Mouse (Mus musculus) midbrain, embryonic 13.5 days (tissue): ENCODE data around the gene Dmap1. TPM values are rescaled to one million over a fixed set of nuclear protein-coding genes. Genes with fewer than 3 reads are reported as not detected.

Source experiments
- ATAC-seq: fragments of 200-750 bp; cut with Nextera tagmentation; 2 replicates; pipeline ENCODE4 v1.8.0; 2017; ENCODE audit warnings: mild to moderate bottlenecking, moderate TSS enrichment, moderate library complexity
- H3K27ac ChIP-seq: fragments of 300-500 bp; sonication (generic); 2 replicates; pipeline ENCODE4 v1.5.1; 2015; ENCODE audit warnings: inconsistent platforms, mild to moderate bottlenecking, moderate library complexity
- H3K27me3 ChIP-seq: fragments of 300-500 bp; sonication (generic); 2 replicates; pipeline ENCODE4 v1.6.1; 2015; ENCODE audit warnings: mild to moderate bottlenecking, inconsistent platforms
- H3K36me3 ChIP-seq: fragments of 300-500 bp; sonication (generic); 2 replicates; pipeline ENCODE4 v1.6.1; 2015; ENCODE audit warnings: mild to moderate bottlenecking, inconsistent platforms
- H3K4me1 ChIP-seq: fragments of 300-500 bp; sonication (generic); replicated peaks from 2 replicates; pipeline ENCODE4 v1.6.1; 2015; ENCODE audit warnings: inconsistent platforms
- H3K4me2 ChIP-seq: fragments of 300-500 bp; sonication (generic); replicated peaks from 2 replicates; pipeline ENCODE4 v1.6.1; 2015; ENCODE audit warnings: moderate library complexity, mild to moderate bottlenecking, inconsistent platforms
- H3K4me3 ChIP-seq: fragments of 300-500 bp; sonication (generic); replicated peaks from 2 replicates; pipeline ENCODE4 v1.5.1; 2015; ENCODE audit warnings: mild to moderate bottlenecking, inconsistent platforms
- H3K9ac ChIP-seq: fragments of 300-500 bp; sonication (generic); replicated peaks from 2 replicates; pipeline ENCODE4 v1.6.1; 2015; ENCODE audit warnings: mild to moderate bottlenecking, inconsistent platforms
- H3K9me3 ChIP-seq: fragments of 300-500 bp; sonication (generic); 2 replicates; pipeline ENCODE4 v1.6.1; 2016; ENCODE audit warnings: mild to moderate bottlenecking, inconsistent platforms
- WGBS: fragments of 180-500 bp; shearing (Covaris S2); methylation state at CpG from one replicate; pipeline ENCODE4 v1.1.7; 2015; 5-methylcytosine and 5-hydroxymethylcytosine counted together
- polyA plus RNA-seq: library from polyadenylated mRNA; unstranded; fragments of >200 nt; fragmentation: Nextera tagmentation; extraction: Ambion mirVana; gene quantifications from 2 replicates; pipeline ENCODE4 v1.2.1, GENCODE M21; 2015

Dmap1 gene
- polyA plus RNA-seq, 1 experiment from 2014 or later = 77.8 TPM

- WGBS = 84% methylated on average over 3 of the region's 3 CpGs
- H3K4me2 ChIP-seq = no peak overlapping the region
These were observed 8.2 kb downstream of the Dmap1 start for GRCm38 (mm10) chr4:117673901-117674300.

DNA sequence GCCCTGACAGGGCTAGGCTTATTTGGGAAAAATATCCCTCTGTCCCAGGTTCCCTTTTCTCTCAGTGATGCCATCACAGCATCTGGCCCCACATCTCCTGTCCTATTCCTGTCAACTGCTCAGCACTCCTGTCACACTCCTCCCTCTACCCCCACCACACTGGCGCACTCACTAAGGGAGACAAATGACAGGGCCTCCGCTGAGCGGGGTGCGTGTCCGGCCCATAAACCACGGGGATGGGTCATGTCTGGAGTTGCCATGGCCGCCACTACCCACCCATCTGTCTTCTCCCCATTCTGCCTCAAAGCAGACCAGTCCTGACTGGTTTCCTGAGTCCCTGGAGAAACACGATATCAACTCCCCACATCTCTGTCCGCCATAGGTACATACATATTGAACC lies 10.0 kb downstream of the Dmap1 start:
- Histone ChIP-seq H3K9ac (no peak overlapping the region), H3K4me1 (no peaks in the 10 kb centered on the region), H3K36me3 (peaks cover 40% of the 10 kb centered on the region), H3K4me3 (no peak overlapping the region), H3K27ac (no peak overlapping the region), H3K27me3 (no peaks in the 10 kb centered on the region), H3K9me3 (no peaks in the 10 kb centered on the region), H3K4me2 (no peak overlapping the region)
- no peak for ATAC-seq
- WGBS = 82% methylated on average over 9 of the region's 9 CpGs

More at GRCm38 (mm10) chr4:117673901-117674300, 8.2 kb downstream of the Dmap1 start:
- Histone ChIP-seq H3K4me1 (no peaks in the 10 kb centered on the region), H3K27me3 (no peaks in the 10 kb centered on the region), H3K4me3 (no peak overlapping the region), H3K27ac (no peak overlapping the region), H3K9me3 (no peaks in the 10 kb centered on the region), H3K9ac (no peak overlapping the region), H3K36me3 (peaks cover 54% of the 10 kb centered on the region)
- no peak for ATAC-seq

GRCm38 (mm10) chr4:117669874-117670273 lies 12.2 kb downstream of the Dmap1 start:
- H3K9me3 ChIP-seq = no peaks in the 10 kb centered on the region
- ATAC-seq = no peak
- no peak overlapping the region for H3K4me2 ChIP-seq
- no peak overlapping the region for H3K4me3 ChIP-seq
- 84% methylated on average over 7 of the region's 7 CpGs for WGBS
- H3K36me3 ChIP-seq = peaks cover 22% of the 10 kb centered on the region
- no peak overlapping the region for H3K27ac ChIP-seq
- H3K4me1 ChIP-seq = 0 out of 2 replicates have a peak, but pooled peaks cover 6% of the 10 kb centered on the region
- no peaks in the 10 kb centered on the region for H3K27me3 ChIP-seq
- H3K9ac ChIP-seq = no peak overlapping the region

DNA sequence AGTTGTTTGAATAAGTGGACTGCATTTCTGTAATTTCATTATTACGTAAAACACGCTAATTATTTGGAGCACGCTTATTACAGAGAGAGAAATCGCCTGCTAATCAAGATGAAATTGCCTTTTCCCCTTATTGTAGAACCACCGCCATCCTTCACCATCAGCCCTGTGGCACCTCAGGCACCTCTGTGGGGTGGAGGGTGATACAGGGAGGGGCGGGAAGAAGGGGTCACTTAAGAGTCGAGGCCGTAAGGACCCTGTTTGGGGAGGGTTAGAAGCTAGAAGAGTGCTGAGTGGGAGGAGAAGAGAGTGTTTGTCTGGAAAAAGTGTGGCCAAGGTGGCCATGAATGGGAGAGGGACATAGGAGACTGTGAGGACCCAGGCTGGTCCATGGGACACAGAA lies 16.0 kb downstream of the Dmap1 start:
- no peak for ATAC-seq
- Histone ChIP-seq H3K36me3 (no peaks in the 10 kb centered on the region), H3K4me3 (no peak overlapping the region), H3K27me3 (no peaks in the 10 kb centered on the region), H3K4me2 (no peak overlapping the region), H3K4me1 (peaks cover 18% of the 10 kb centered on the region), H3K27ac (no peak overlapping the region), H3K9ac (no peak overlapping the region), H3K9me3 (no peaks in the 10 kb centered on the region)
- WGBS = 81% methylated on average over 8 of the region's 8 CpGs

GRCm38 (mm10) chr4:117665531-117665930 lies 16.5 kb downstream of the Dmap1 start:
- Histone ChIP-seq H3K4me3 (no peak overlapping the region), H3K9ac (no peak overlapping the region), H3K36me3 (no peaks in the 10 kb centered on the region), H3K9me3 (no peaks in the 10 kb centered on the region), H3K4me1 (peaks cover 22% of the 10 kb centered on the region), H3K4me2 (no peak overlapping the region), H3K27ac (peak overlapping the region; percentile 44; the same call in 1 of the 2 replicates), H3K27me3 (no peaks in the 10 kb centered on the region)
- 82% methylated on average over 7 of the region's 7 CpGs for WGBS
- ATAC-seq = 0 out of 2 replicates have a peak, but pooled peaks have one; percentile 35

DNA sequence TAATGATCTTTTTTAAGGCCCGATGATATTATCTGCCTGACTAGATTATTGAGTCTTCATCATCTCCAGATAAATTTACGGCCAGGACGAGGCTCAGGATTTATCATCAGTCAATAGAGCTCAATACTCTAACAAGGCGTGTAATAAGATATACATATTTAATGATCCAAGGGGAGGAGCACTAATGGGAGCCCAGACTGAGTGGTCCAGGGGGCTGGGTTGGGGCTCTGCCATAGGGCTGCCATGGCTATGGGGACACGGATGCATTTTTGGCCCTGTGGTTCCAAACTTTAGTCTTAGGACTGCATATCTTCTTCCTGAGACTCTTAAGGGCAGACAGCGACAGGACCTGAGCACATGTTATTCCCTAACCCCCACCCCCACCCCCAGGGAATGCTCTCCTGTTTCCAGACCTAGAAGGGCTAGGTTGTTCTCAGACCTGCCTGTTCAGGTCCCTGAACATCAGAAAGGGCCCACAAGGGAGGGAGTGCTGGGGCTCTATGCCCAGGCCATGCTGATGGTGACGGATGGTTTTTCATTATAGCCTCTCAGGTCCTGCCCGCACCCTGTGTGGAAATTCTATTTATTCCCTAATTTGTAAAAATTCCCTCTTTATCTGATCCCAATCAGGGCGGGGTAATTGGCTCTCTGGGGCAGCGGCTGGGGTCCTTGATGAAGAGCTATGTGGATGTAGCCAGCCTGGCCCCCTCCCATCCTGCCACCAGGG lies 17.5 kb downstream of the Dmap1 start:
- Histone ChIP-seq H3K4me2 (no peak overlapping the region), H3K36me3 (no peaks in the 10 kb centered on the region), H3K27me3 (no peaks in the 10 kb centered on the region), H3K9me3 (no peaks in the 10 kb centered on the region), H3K4me3 (no peak overlapping the region), H3K27ac (no peak overlapping the region), H3K4me1 (peaks cover 22% of the 10 kb centered on the region), H3K9ac (no peak overlapping the region)
- 74% methylated on average over 10 of the region's 10 CpGs for WGBS
- peak; percentile 60 for ATAC-seq

- H3K4me1 ChIP-seq = peaks cover 58% of the 10 kb centered on the region
- no peak overlapping the region for H3K9ac ChIP-seq
- no peak for ATAC-seq
These were observed 22.1 kb downstream of the Dmap1 start for GRCm38 (mm10) chr4:117660001-117660400.

DNA sequence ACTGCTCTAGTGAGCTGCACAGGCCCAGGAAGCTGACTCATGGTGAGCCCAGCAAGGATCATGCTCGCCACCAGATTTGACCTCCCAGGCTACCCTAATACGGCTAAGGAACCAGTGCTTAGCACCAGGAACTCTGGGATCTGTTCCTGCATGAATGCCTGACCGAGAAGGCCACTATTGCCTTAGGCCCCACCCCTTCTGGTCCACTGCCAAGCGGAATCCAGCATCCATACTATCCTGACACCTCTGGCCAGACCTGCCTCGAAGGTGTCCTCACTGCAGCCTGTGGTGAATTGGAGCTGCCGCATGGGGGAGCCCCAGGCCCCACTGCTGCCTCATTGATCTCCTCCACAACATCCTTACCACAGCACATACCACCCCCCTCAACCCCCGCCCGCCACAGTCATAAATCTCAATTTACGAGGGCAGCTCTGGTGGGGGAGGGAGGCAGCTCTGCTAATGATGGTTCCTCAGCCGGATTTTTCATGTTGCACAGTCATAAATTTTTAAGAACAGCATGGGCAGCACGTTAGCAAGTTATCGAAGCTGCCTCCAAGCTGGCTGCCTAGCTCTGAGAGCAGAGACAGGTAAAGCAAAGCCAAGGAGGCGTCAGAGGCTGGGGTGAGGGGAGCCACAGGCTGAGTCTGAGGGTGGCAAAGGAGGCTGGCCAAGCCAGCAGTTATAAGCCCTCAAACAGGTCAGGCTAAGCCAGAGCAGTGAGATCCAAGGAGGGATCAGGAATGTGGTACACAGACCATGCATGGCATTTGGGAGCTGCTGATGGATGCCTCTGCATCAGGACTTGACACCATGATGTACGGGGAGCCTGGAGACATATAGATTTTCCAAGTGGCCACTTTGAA lies 23.3 kb downstream of the Dmap1 start:
- H3K9ac ChIP-seq = 0 out of 2 replicates have a peak overlapping the region, but pooled peaks have one; percentile 16
- H3K36me3 ChIP-seq = no peaks in the 10 kb centered on the region
- H3K27ac ChIP-seq = peak overlapping the region; percentile 72
- ATAC-seq = no peak
- H3K4me3 ChIP-seq = no peak overlapping the region
- no peak overlapping the region for H3K4me2 ChIP-seq
- H3K4me1 ChIP-seq = peaks cover 59% of the 10 kb centered on the region
- H3K27me3 ChIP-seq = no peaks in the 10 kb centered on the region
- no peaks in the 10 kb centered on the region for H3K9me3 ChIP-seq
- 58% methylated on average over 14 of the region's 14 CpGs for WGBS

More at GRCm38 (mm10) chr4:117660001-117660400, 22.1 kb downstream of the Dmap1 start:
- no peaks in the 10 kb centered on the region for H3K9me3 ChIP-seq
- no peak overlapping the region for H3K27ac ChIP-seq
- H3K36me3 ChIP-seq = no peaks in the 10 kb centered on the region
- H3K4me2 ChIP-seq = no peak overlapping the region
- no peaks in the 10 kb centered on the region for H3K27me3 ChIP-seq
- H3K4me3 ChIP-seq = no peak overlapping the region
- WGBS = 96% methylated on average over 5 of the region's 5 CpGs

DNA sequence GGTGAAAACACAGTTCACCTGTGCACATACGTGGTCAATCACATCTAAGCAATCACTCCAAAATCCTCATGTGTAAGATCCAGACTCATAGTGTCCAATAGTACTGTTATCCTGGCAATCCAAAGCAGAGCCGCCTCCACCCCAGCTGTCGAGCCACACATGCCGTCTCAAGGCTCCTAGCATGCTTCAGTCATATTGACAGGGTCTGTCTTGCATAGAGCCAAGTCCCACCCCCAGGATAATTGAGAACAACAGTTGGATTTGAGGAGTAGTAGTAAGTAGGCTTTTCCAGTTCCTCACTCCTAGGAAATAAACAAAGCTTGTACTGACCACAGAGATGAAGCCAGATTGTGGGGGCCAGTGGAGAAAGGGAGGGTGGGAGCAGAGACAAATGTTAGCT lies 24.4 kb downstream of the Dmap1 start:
- Histone ChIP-seq H3K27me3 (no peaks in the 10 kb centered on the region), H3K9me3 (no peaks in the 10 kb centered on the region), H3K4me3 (no peak overlapping the region), H3K9ac (no peak overlapping the region), H3K4me2 (no peak overlapping the region), H3K36me3 (no peaks in the 10 kb centered on the region), H3K27ac (peak overlapping the region; percentile 72), H3K4me1 (peaks cover 70% of the 10 kb centered on the region)
- no peak for ATAC-seq
- WGBS = 68% methylated on average over 4 of the region's 4 CpGs

- WGBS = 19% methylated on average over 6 of the region's 6 CpGs
- Histone ChIP-seq H3K9ac (no peak overlapping the region), H3K27me3 (no peaks in the 10 kb centered on the region), H3K4me3 (no peak overlapping the region), H3K27ac (peak overlapping the region; percentile 72), H3K4me1 (peaks cover 77% of the 10 kb centered on the region), H3K4me2 (no peak overlapping the region), H3K9me3 (no peaks in the 10 kb centered on the region), H3K36me3 (no peaks in the 10 kb centered on the region)
- 0 out of 2 replicates have a peak, but pooled peaks have one; percentile 18 for ATAC-seq
These were observed 25.1 kb downstream of the Dmap1 start for GRCm38 (mm10) chr4:117656961-117657360.

- Histone ChIP-seq H3K27ac (peak overlapping the region; percentile 86), H3K4me1 (peaks cover 80% of the 10 kb centered on the region), H3K4me3 (no peak overlapping the region), H3K9me3 (no peaks in the 10 kb centered on the region), H3K4me2 (no peak overlapping the region), H3K9ac (no peak overlapping the region), H3K36me3 (no peaks in the 10 kb centered on the region), H3K27me3 (no peaks in the 10 kb centered on the region)
- ATAC-seq = peak; percentile 25
- WGBS = 25% methylated on average over 5 of the region's 5 CpGs
These were observed 26.6 kb downstream of the Dmap1 start for GRCm38 (mm10) chr4:117655500-117655863.
